Mouse (Mus musculus): ENCODE data around the gene Tbl1xr1. TPM values are rescaled to one million over a fixed set of nuclear protein-coding genes. Genes with fewer than 3 reads are reported as not detected.

The Tbl1xr1 gene
- 9.6 and 13.5 TPM in 2 replicates for polyA plus RNA-seq (2015; fragmentation: Nextera tagmentation; extraction: Ambion mirVana)

GRCm38 (mm10) chr3:22076561-22076935 lies at the start of gene Tbl1xr1:
Gene Tbl1xr1, plus strand, starts transcription at chr3:22076652.

All from neural tube, postnatal 0 days (tissue).